16 mouse cellular contexts compared by ENCODE assay signal in the genomic region with DNA sequence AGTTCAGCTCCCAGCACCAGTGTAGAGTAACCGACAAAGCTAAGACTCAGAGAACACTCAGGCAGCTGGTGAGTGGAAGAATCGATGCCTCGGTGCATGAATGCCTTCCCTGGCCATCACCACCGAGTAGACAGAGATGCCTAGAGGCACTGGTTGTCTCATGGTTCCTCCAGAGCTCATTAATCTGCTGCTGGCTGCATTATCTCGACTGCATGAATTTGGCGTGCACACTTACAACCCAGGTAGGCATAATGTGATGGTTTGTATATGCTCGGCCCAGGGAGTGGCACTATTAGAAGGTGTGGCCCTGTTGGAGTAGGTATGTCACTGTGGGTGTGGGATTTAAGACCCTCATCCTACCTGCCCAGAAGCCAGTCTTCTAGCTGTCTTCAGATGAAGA. TPM values are rescaled to one million over a fixed set of nuclear protein-coding genes. Genes with fewer than 3 reads are reported as not detected.
DNase-seq lines count a peak whose midpoint lies in the region; TF ChIP-seq lines count a peak whose summit lies in the region.
"Had no signal": no experiment of that assay in that cellular context is flagged by ENCODE, and none has a peak within 500 bp of the region (broad histone marks: within the 10 kb centered on the region; RNA-seq: fewer than 3 reads in every experiment).

No protein-coding gene starts in this region.

- no peak overlapping the region for H3K4me3 ChIP-seq in heart, embryonic 10.5 days
- no peak overlapping the region for H3K4me3 ChIP-seq in bone marrow, adult 2 months (replicated peaks; ENCODE audit: control insufficient read depth, low read depth, low read length)
- H3K4me3 ChIP-seq: embryonic facial prominence, embryonic 13.5 days; gastrocnemius, adult 2 months; heart, adult 2 months; hindbrain, embryonic 10.5 days had no signal

- TF ChIP-seq CTCF in bone marrow, adult 2 months (IDR thresholded peaks at IDR 0.05; ENCODE audit: control insufficient read depth, insufficient read depth, low read length), result no peak

- DNase-seq in heart, embryonic 10.5 days (ENCODE audit: low spot score), result peak; percentile 51
- DNase-seq in heart, adult 8-10 months (ENCODE audit: low spot score), result no peak
- peak; percentile 28 for DNase-seq in testis, postnatal 10 days (ENCODE audit: low spot score)
- DNase-seq in testis, postnatal 14 days (ENCODE audit: low spot score), result no peak
- no peak for DNase-seq in cerebellum, postnatal 10 days
- DNase-seq: adrenal gland, postnatal 10 days; cerebellum, adult 11-12 months; cerebellum, adult 9-10 months; cerebellum, postnatal 36 days; gastrocnemius, adult 2 months; heart, postnatal 14 days; kidney, adult 18-20 months had no signal

- peaks cover 5% of the 10 kb centered on the region for H3K4me1 ChIP-seq in heart, embryonic 10.5 days
- peaks cover 6% of the 10 kb centered on the region; the same call in 1 of the 2 replicates for H3K4me1 ChIP-seq in bone marrow, adult 2 months (ENCODE audit: control insufficient read depth, insufficient read depth, low read length)
- H3K4me1 ChIP-seq: embryonic facial prominence, embryonic 13.5 days had no signal

- H3K36me3 ChIP-seq in heart, embryonic 10.5 days, result 0 out of 2 replicates have a peak, but pooled peaks cover 2% of the 10 kb centered on the region
- H3K36me3 ChIP-seq: embryonic facial prominence, embryonic 13.5 days; hindbrain, embryonic 10.5 days had no signal

- H3K9me3 ChIP-seq in heart, embryonic 10.5 days, result no peaks in the 10 kb centered on the region
- H3K9me3 ChIP-seq: embryonic facial prominence, embryonic 13.5 days; hindbrain, embryonic 10.5 days had no signal

- WGBS in heart, embryonic 10.5 days, result 84% methylated on average over 7 of the region's 7 CpGs
- 78% methylated on average over 7 of the region's 7 CpGs for WGBS in bone marrow, adult 2 months

- TF ChIP-seq POLR2A in bone marrow, adult 2 months (IDR thresholded peaks at IDR 0.05; ENCODE audit: borderline replicate concordance, control insufficient read depth, low read depth, low read length), result no peak

- H3K27me3 ChIP-seq in heart, embryonic 10.5 days (ENCODE audit: insufficient read depth, poor library complexity, severe bottlenecking), result no peaks in the 10 kb centered on the region
- H3K27me3 ChIP-seq: embryonic facial prominence, embryonic 13.5 days had no signal

- H3K27ac ChIP-seq in heart, embryonic 10.5 days, result no peak overlapping the region
- peak overlapping the region; percentile 29; the same call in 1 of the 2 replicates for H3K27ac ChIP-seq in bone marrow, adult 2 months (ENCODE audit: control insufficient read depth, insufficient read depth, low read depth, low read length, poor library complexity)
- H3K27ac ChIP-seq: embryonic facial prominence, embryonic 13.5 days; gastrocnemius, adult 2 months; heart, adult 2 months had no signal

RNA-seq across cellular contexts. Expression of a gene that starts 24.1 kb away (rescaled TPM):
- polyA plus RNA-seq in heart, embryonic 10.5 days (2016; fragmentation: Nextera tagmentation; extraction: Ambion mirVana), result 11.6 and 29.8 TPM in 2 replicates
- 10 to 100 TPM; 15.9 to 19.3 (median 17.1) TPM for total RNA-seq in heart, adult 8-10 months (2022)
- 54.4 and 58.6 TPM in 2 replicates for polyA plus RNA-seq in bone marrow, adult 2 months (2011; ENCODE audit: insufficient read depth, insufficient read length, low replicate concordance, missing spikeins)

Comparison
In these comparisons a context has a peak if more than half of its experiments do, and no peak if none do; other contexts are left out.
1. DNase-seq: peak in heart, embryonic 10.5 days (single experiment) and testis, postnatal 10 days (single experiment); none in heart, adult 8-10 months (single experiment), testis, postnatal 14 days (single experiment) and cerebellum, postnatal 10 days (0 of 2).